Mouse (Mus musculus): ENCODE measurements around the gene Slc45a1.

GRCm38 (mm10) chr4:150587597-150588299 lies 64.2 kb downstream of the Slc45a1 start:
- no peak for TF ChIP-seq CTCF (IDR thresholded peaks at IDR 0.05; ENCODE audit: low read depth)
- TF ChIP-seq EP300 (optimal IDR thresholded peaks at IDR 0.05): no peak
